Mouse (Mus musculus) heart, embryonic 12.5 days (tissue): ENCODE data around the gene Gm12394. TPM values are rescaled to one million over a fixed set of nuclear protein-coding genes. Genes with fewer than 3 reads are reported as not detected.
"Not testable (repeated sequence)": the region's sequence is repeated elsewhere in the genome, so short reads cannot be mapped to it uniquely, and the experiment has no call there.

Experiments
- ATAC-seq: fragments of 200-750 bp; cut with Nextera tagmentation; 2 replicates; pipeline ENCODE4 v1.8.0; 2017; ENCODE audit warnings: moderate TSS enrichment, moderate library complexity; ENCODE audit not compliant: insufficient number of reproducible peaks, low FRiP score
- H3K27ac ChIP-seq: fragments of 300-500 bp; sonication (generic); 2 replicates; pipeline ENCODE4 v1.5.1; 2016; ENCODE audit warnings: mild to moderate bottlenecking, moderate library complexity; ENCODE audit not compliant: poor library complexity, severe bottlenecking
- H3K27me3 ChIP-seq: fragments of 300-500 bp; sonication (generic); replicated peaks from 2 replicates; pipeline ENCODE4 v1.6.1; 2016; ENCODE audit warnings: mild to moderate bottlenecking, moderate library complexity
- H3K36me3 ChIP-seq: fragments of 300-500 bp; sonication (generic); 2 replicates; pipeline ENCODE4 v1.6.1; 2016; ENCODE audit warnings: mild to moderate bottlenecking, moderate library complexity
- H3K4me1 ChIP-seq: fragments of 300-500 bp; sonication (generic); replicated peaks from 2 replicates; pipeline ENCODE4 v1.6.1; 2016; ENCODE audit warnings: mild to moderate bottlenecking
- H3K4me2 ChIP-seq: fragments of 300-500 bp; sonication (generic); 2 replicates; pipeline ENCODE4 v1.6.1; 2016; ENCODE audit warnings: mild to moderate bottlenecking, moderate library complexity
- H3K4me3 ChIP-seq: fragments of 300-500 bp; sonication (generic); 2 replicates; pipeline ENCODE4 v1.5.1; 2016; ENCODE audit warnings: mild to moderate bottlenecking
- H3K9ac ChIP-seq: fragments of 300-500 bp; sonication (generic); 2 replicates; pipeline ENCODE4 v1.6.1; 2016; ENCODE audit warnings: mild to moderate bottlenecking, moderate library complexity
- H3K9me3 ChIP-seq: fragments of 300-500 bp; sonication (generic); replicated peaks from 2 replicates; pipeline ENCODE4 v1.6.1; 2016; ENCODE audit warnings: mild to moderate bottlenecking, moderate library complexity
- WGBS: fragments of 180-500 bp; shearing (Covaris S2); methylation state at CpG from one replicate; pipeline ENCODE4 v1.1.7; 2016; 5-methylcytosine and 5-hydroxymethylcytosine counted together
- polyA plus RNA-seq: library from polyadenylated mRNA; unstranded; fragments of >200 nt; fragmentation: Nextera tagmentation; extraction: Ambion mirVana; gene quantifications from 2 replicates; pipeline ENCODE4 v1.2.1, GENCODE M21; 2016

The Gm12394 gene
- polyA plus RNA-seq, result 0.11 TPM in 1 of 2 replicates, not detected in the other

DNA sequence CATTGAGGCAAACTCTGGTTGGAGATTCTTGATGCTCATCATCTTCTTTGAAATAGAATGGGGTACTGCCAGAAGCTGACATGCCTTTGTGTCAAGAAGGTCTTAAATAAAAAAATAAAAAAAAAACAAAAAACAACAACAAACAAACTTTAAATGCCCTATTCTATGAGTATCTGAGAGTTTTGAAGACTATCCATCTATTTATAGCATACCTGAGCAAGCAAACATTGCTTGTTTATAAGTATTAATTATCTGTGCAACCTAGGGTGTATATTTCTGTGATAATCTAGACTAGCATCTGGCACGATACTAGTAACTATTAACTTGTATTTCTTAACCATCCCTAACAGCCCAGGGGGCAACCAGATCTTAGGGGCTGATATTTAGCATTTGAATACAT, at the start of gene Gm12394:
Gm12394 (minus strand) TSS at position 101 of the 400 bp plus-strand sequence.
- not testable (repeated sequence) for ATAC-seq

DNA sequence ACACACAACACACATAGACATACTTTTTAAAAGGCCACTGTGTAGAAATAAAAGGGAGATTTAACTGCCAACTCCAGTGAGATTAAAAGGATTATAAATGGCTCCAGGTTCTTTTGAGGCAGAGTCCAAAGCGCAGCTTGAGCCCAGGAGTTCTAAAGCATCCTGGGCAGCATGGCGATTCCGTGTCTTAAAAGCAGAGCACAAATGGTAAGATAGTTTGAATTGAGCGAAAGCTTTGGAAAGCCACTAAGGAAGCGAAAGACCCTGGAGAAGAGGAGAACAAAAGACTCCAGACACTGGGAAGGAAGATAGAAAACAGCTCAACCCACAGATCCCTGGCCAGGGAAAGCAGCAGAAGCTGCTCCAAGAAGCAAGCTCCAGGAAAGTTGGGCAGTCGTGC, 48.4 kb upstream of the Gm12394 start:
- no peak for ATAC-seq
- Histone ChIP-seq H3K36me3 (no peaks in the 10 kb centered on the region), H3K4me2 (no peak overlapping the region), H3K4me3 (no peak overlapping the region), H3K9ac (no peak overlapping the region), H3K27ac (no peak overlapping the region), H3K4me1 (no peaks in the 10 kb centered on the region), H3K27me3 (peaks cover 3% of the 10 kb centered on the region; the same call in 1 of the 2 replicates), H3K9me3 (no peaks in the 10 kb centered on the region)
- WGBS, result 83% methylated on average over 6 of the region's 6 CpGs

More for the DNA sequence above, at the start of gene Gm12394:
- H3K9me3 ChIP-seq, H3K4me2 ChIP-seq, H3K4me1 ChIP-seq, H3K27me3 ChIP-seq, H3K4me3 ChIP-seq, H3K9ac ChIP-seq, H3K36me3 ChIP-seq, H3K27ac ChIP-seq: not testable (repeated sequence)
- 63% methylated on average over 1 of the region's 1 CpGs for WGBS

DNA sequence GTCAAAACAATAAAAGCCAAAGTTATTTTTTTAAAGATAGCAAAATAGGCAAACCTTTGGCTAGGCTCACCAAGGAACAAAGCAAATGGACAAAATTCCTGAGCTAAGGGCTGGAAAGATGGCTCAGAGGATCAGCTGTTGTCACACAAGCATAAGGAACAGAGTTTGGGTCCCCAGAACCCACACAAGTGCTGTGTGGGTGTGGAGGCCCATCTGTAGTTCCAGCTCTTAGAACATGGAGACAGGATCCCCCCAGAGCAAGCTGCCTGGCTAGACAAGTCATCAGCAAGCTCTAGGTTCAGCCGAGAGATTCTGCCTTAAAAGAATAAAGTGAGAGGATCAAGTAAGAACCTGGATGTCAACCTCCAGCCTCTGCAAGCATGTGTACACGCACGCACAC, 48.0 kb upstream of the Gm12394 start:
- no peak for ATAC-seq
- Histone ChIP-seq H3K4me2 (no peak overlapping the region), H3K9ac (no peak overlapping the region), H3K27me3 (peaks cover 3% of the 10 kb centered on the region; the same call in 1 of the 2 replicates), H3K9me3 (no peaks in the 10 kb centered on the region), H3K27ac (no peak overlapping the region), H3K36me3 (no peaks in the 10 kb centered on the region), H3K4me1 (no peaks in the 10 kb centered on the region), H3K4me3 (no peak overlapping the region)
- WGBS, result 85% methylated on average over 3 of the region's 3 CpGs

DNA sequence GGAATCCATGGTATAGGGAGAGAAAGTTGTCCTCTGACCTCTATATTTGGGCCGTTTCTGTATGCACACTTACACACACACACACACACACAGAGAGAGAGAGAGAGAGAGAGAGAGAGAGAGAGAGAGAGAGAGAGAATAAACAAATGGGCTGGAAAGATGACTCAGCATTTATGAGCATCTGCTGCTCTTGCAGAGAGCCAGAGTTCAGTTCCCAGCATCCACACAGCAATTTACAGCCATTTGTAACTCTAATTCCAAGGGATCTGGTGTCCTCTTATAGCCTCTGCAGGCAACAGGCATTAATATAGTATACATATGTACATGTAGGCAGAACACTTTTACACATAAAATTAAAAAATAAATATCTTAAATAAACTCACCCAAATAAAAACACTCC, 47.4 kb upstream of the Gm12394 start:
- H3K4me1 ChIP-seq, result no peaks in the 10 kb centered on the region
- no peak overlapping the region for H3K9ac ChIP-seq
- no peaks in the 10 kb centered on the region for H3K9me3 ChIP-seq
- no peak overlapping the region for H3K27ac ChIP-seq
- 69% methylated on average over 1 of the region's 1 CpGs for WGBS
- no peak for ATAC-seq
- peaks cover 3% of the 10 kb centered on the region; the same call in 1 of the 2 replicates for H3K27me3 ChIP-seq
- H3K36me3 ChIP-seq, result no peaks in the 10 kb centered on the region
- no peak overlapping the region for H3K4me2 ChIP-seq
- no peak overlapping the region for H3K4me3 ChIP-seq

DNA sequence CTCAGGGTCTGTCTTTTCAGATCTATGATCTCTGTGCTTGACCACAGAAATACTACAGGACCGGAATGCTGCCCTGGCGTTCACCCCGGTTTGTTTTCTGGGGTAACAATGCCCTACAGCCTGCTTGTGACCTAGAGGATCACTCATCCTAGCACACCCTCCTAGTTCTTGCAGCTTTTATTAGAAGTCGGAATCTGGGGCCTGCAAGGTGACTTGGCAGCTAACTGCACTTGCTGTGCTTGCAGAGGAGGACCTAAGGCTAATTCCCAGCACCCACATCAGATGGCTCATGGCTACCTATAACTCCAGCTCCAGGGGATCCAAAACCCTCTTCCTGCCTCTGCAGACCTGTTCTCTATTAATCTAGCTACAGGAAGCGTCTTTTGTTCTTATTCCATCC, 46.2 kb upstream of the Gm12394 start:
- H3K4me1 ChIP-seq, result no peaks in the 10 kb centered on the region
- H3K4me3 ChIP-seq, result no peak overlapping the region
- no peak overlapping the region for H3K9ac ChIP-seq
- H3K27me3 ChIP-seq, result peaks cover 3% of the 10 kb centered on the region; the same call in 1 of the 2 replicates
- H3K9me3 ChIP-seq, result no peaks in the 10 kb centered on the region
- H3K4me2 ChIP-seq, result no peak overlapping the region
- no peaks in the 10 kb centered on the region for H3K36me3 ChIP-seq
- 82% methylated on average over 5 of the region's 5 CpGs for WGBS
- no peak overlapping the region for H3K27ac ChIP-seq
- ATAC-seq, result no peak

DNA sequence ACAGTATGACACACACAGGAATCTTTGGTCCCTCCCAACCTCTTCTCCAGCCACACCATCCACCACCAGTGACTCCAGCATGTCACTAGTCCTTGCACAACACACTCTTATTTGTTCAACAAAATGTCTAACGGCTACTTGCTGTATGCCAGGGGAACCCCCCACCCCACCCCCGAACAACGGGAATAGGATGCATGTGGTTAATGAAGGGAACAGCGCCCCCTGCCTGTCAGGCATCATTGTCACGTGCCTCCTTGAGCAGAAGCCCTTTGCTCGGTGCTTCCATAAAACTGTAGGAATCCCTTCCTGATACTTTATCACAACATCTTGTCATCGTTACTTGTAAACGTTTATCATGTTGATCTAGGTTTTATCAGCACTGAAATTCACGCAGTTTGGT, 45.6 kb upstream of the Gm12394 start:
- no peak overlapping the region for H3K27ac ChIP-seq
- WGBS, result 47% methylated on average over 9 of the region's 9 CpGs
- no peak overlapping the region for H3K4me3 ChIP-seq
- H3K27me3 ChIP-seq, result peaks cover 3% of the 10 kb centered on the region; the same call in 1 of the 2 replicates
- ATAC-seq, result no peak
- H3K9ac ChIP-seq, result no peak overlapping the region
- no peaks in the 10 kb centered on the region for H3K9me3 ChIP-seq
- H3K4me1 ChIP-seq, result no peaks in the 10 kb centered on the region
- no peaks in the 10 kb centered on the region for H3K36me3 ChIP-seq
- H3K4me2 ChIP-seq, result no peak overlapping the region

DNA sequence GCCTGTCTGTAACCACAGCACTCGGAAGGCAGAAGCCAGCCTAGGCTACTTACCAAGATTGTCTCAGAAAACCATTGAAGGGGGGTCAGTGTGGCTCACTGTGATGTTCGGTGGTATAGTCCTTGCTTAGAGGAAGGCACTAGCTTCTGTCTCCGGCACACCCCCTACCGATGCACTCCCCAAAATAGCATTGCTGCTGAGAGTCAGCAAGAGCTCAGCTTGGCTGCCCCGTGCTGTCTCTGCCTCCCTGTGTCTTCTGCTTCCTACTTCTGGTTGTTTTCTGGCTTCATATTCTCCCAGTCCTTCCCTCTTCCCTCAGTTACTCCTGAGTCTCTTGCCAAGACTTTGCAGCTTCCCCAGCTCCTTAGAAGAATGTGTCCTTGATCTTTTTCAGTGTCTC, 44.3 kb upstream of the Gm12394 start:
- no peak for ATAC-seq
- Histone ChIP-seq H3K36me3 (no peaks in the 10 kb centered on the region), H3K4me3 (no peak overlapping the region), H3K27ac (no peak overlapping the region), H3K4me1 (no peaks in the 10 kb centered on the region), H3K9ac (no peak overlapping the region), H3K4me2 (no peak overlapping the region), H3K9me3 (no peaks in the 10 kb centered on the region), H3K27me3 (peaks cover 3% of the 10 kb centered on the region; the same call in 1 of the 2 replicates)
- 48% methylated on average over 5 of the region's 5 CpGs for WGBS

DNA sequence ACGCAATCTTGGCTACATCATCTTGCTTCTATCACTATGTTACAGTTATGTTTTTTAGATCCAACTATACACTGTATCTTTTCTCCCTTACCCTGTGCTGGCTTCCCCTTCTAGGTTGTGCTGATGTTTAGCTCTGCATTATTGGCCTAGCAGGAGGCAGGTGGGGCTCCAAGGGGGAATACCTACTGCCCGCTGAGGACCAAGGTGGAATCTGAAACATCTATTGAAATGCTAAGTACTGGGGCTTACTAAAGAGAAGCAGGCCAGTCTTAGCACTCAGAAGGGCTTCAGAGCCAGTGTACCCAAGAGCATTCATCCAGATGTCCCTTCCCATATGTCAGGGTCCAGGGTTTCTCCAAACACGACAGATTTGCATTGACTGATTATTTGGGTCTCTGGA, 42.3 kb upstream of the Gm12394 start:
- no peak for ATAC-seq
- no peak overlapping the region for H3K4me3 ChIP-seq
- H3K36me3 ChIP-seq, result no peaks in the 10 kb centered on the region
- H3K27ac ChIP-seq, result no peak overlapping the region
- H3K27me3 ChIP-seq, result 0 out of 2 replicates have a peak, but pooled peaks cover 3% of the 10 kb centered on the region
- 39% methylated on average over 3 of the region's 3 CpGs for WGBS
- H3K9me3 ChIP-seq, result no peaks in the 10 kb centered on the region
- no peak overlapping the region for H3K9ac ChIP-seq
- no peak overlapping the region for H3K4me2 ChIP-seq
- no peaks in the 10 kb centered on the region for H3K4me1 ChIP-seq

DNA sequence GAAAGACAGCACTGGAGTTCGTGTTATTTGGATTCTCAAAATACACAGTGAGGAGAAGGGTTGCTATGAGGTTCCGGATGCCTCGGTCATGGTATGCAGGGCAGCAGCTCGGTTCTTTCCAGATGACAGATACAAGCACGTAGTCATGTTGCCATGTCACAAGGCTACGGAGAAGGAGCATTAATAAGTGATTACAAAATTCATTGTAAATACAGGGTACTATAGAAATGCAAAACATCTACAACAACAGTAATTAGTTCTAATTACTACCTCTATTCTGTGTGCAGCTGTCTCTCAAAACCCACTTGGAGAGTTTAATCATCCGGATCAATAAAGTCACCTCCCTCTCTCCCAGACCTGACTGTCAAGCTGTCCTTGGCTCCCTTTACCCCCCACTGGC, 38.5 kb upstream of the Gm12394 start:
- Histone ChIP-seq H3K4me3 (no peak overlapping the region), H3K27ac (no peak overlapping the region), H3K4me1 (no peaks in the 10 kb centered on the region), H3K27me3 (no peaks in the 10 kb centered on the region), H3K36me3 (no peaks in the 10 kb centered on the region), H3K9ac (no peak overlapping the region), H3K9me3 (no peaks in the 10 kb centered on the region), H3K4me2 (no peak overlapping the region)
- WGBS, result 78% methylated on average over 7 of the region's 7 CpGs
- no peak for ATAC-seq

DNA sequence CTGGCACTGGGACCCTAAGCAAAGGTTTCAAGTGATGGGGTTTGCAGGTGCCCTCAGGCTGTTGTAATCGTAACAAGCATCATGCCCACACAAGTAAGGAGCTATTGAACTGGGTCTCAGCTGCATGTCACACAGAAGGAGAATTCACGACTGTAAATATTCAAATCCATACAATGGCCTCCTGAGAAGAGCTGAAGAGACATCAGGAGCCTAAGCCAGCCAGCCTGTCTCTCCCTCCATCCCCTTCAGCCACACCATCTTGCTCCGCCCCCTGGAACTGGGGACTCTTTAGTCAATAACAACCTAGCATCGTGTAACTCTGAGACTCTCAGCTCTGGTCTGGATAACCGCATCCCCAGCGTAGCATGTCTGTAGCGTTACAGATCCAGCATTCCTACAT, 34.6 kb upstream of the Gm12394 start:
- no peak overlapping the region for H3K4me2 ChIP-seq
- no peaks in the 10 kb centered on the region for H3K9me3 ChIP-seq
- WGBS, result 69% methylated on average over 7 of the region's 7 CpGs
- H3K36me3 ChIP-seq, result no peaks in the 10 kb centered on the region
- H3K4me3 ChIP-seq, result no peak overlapping the region
- H3K27ac ChIP-seq, result no peak overlapping the region
- H3K9ac ChIP-seq, result no peak overlapping the region
- no peaks in the 10 kb centered on the region for H3K4me1 ChIP-seq
- H3K27me3 ChIP-seq, result no peaks in the 10 kb centered on the region
- no peak for ATAC-seq

DNA sequence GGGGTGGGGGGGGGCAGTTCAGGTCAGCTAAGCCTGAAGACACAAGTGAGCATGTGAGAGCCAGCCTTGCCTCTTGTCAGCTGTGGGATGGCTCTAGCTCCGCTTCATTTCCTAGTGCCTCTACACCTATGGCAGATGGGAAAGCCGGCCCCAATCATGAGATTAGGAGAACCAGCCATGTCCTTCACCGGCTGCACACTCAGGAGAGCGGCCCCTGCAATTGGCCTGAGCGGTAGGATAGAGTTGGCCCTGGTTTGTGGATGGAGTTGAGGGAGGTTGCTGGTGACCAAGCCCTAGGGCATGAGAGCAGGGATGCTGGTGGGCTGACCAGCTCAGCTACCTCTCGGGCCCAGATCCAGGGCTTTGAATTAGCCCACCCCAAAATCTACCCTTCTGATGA, 32.2 kb upstream of the Gm12394 start:
- Histone ChIP-seq H3K9me3 (no peaks in the 10 kb centered on the region), H3K36me3 (no peaks in the 10 kb centered on the region), H3K4me2 (no peak overlapping the region), H3K27ac (no peak overlapping the region), H3K27me3 (no peaks in the 10 kb centered on the region), H3K4me3 (no peak overlapping the region), H3K9ac (no peak overlapping the region), H3K4me1 (no peaks in the 10 kb centered on the region)
- ATAC-seq, result no peak
- WGBS, result 91% methylated on average over 6 of the region's 6 CpGs

DNA sequence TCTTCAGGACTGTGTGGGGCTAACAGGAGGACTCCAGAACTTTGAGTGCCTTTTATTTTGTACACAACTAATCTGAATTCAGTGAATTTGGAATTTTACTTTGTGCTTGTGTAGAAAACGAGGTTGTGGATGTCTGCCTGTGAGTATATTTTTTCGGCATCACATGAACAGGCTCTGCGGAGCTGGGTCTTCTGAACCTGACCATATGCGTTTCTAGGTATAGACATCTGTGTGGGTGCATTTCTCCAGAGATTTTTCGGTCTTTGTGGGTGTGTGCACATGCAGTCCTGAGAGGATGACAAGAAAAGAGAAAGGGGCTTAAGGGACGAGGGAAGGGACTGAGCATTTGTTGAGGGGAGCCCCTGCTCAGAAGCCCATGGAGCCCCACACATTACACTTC, 30.4 kb upstream of the Gm12394 start:
- WGBS, result 87% methylated on average over 6 of the region's 6 CpGs
- no peak overlapping the region for H3K4me2 ChIP-seq
- H3K9me3 ChIP-seq, result no peaks in the 10 kb centered on the region
- no peak overlapping the region for H3K4me3 ChIP-seq
- H3K9ac ChIP-seq, result no peak overlapping the region
- no peak overlapping the region for H3K27ac ChIP-seq
- H3K4me1 ChIP-seq, result no peaks in the 10 kb centered on the region
- no peak for ATAC-seq
- H3K36me3 ChIP-seq, result no peaks in the 10 kb centered on the region
- H3K27me3 ChIP-seq, result no peaks in the 10 kb centered on the region
